11 mouse cellular contexts compared by ENCODE assay signal in the genomic region with DNA sequence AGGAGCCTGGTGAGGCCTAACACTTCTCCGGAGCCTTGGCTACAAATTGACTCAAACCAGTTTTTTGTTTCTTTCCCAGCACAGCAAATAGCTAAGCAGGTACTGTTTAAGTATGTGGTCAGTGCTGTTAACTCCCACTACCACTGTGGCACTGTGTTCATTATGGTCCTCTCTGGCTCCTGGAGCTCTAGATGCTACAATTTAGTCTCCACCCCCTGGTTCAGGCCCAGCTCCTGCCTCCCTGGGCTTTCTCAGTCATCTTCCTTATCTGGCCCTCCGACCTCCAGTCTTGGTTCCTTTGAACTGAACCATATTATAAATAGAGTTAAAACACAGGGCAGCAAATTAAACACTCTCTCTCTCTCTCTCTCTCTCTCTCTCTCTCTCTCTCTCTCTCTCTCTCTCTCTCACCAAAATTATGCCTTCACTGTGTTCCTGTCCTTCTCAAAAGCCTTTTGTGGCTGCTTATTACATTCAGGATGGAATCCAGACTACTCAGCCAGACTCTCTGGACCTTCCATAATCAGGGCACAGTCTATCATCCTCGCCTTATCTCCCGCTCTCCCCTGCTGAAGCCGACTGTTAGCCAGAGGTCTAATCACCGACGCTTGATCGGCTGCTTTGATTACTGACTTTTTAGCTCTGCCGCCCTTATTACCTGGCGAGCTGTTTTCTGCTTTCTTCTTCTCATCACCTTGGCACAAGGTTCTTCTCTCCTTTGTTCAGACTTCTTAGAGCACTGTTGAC.
A peak's percentile ranks its signal among the peaks of the same experiment; 100 is the strongest.
DNase-seq lines count a peak whose midpoint lies in the region; ATAC-seq and TF ChIP-seq lines count a peak whose summit lies in the region.
"Had no signal": no experiment of that assay in that cellular context is flagged by ENCODE, and none has a peak within 500 bp of the region (broad histone marks: within the 10 kb centered on the region; RNA-seq: fewer than 3 reads in every experiment).

No protein-coding gene starts in this region.

- no peak for TF ChIP-seq CTCF in midbrain, postnatal 0 days (IDR thresholded peaks at IDR 0.05)
- no peak for TF ChIP-seq CTCF in hindbrain, postnatal 0 days (IDR thresholded peaks at IDR 0.05; ENCODE audit: low read depth)

- WGBS in heart, embryonic 11.5 days (ENCODE audit: insufficient replicate concordance), result 12% methylated on average over 10 of the region's 10 CpGs
- WGBS in midbrain, embryonic 13.5 days, result 20% methylated on average over 10 of the region's 10 CpGs
- 28% methylated on average over 10 of the region's 10 CpGs for WGBS in midbrain, postnatal 0 days
- 37% methylated on average over 10 of the region's 10 CpGs for WGBS in hindbrain, postnatal 0 days
- WGBS in stomach, embryonic 16.5 days, result 32% methylated on average over 10 of the region's 10 CpGs

- no peaks in the 10 kb centered on the region for H3K36me3 ChIP-seq in heart, embryonic 11.5 days (ENCODE audit: control insufficient read depth, insufficient read depth, low read length)
- no peaks in the 10 kb centered on the region for H3K36me3 ChIP-seq in midbrain, embryonic 13.5 days
- no peaks in the 10 kb centered on the region for H3K36me3 ChIP-seq in midbrain, postnatal 0 days (ENCODE audit: insufficient read depth, low read length)
- no peaks in the 10 kb centered on the region for H3K36me3 ChIP-seq in hindbrain, postnatal 0 days (ENCODE audit: insufficient read depth, low read length)
- no peaks in the 10 kb centered on the region for H3K36me3 ChIP-seq in stomach, embryonic 16.5 days (ENCODE audit: control insufficient read depth, insufficient read depth, low read length)
- H3K36me3 ChIP-seq: embryonic facial prominence, embryonic 12.5 days had no signal

- no peaks in the 10 kb centered on the region for H3K27me3 ChIP-seq in heart, embryonic 11.5 days (ENCODE audit: control insufficient read depth, insufficient read depth, low read length)
- H3K27me3 ChIP-seq in midbrain, embryonic 13.5 days, result peaks cover 18% of the 10 kb centered on the region
- no peaks in the 10 kb centered on the region for H3K27me3 ChIP-seq in midbrain, postnatal 0 days (ENCODE audit: insufficient read depth, low read length)
- H3K27me3 ChIP-seq in hindbrain, postnatal 0 days (ENCODE audit: insufficient read depth, low read length), result no peaks in the 10 kb centered on the region
- no peaks in the 10 kb centered on the region for H3K27me3 ChIP-seq in stomach, embryonic 16.5 days (ENCODE audit: control insufficient read depth, insufficient read depth, low read length)
- H3K27me3 ChIP-seq: embryonic facial prominence, embryonic 12.5 days had no signal

- H3K4me3 ChIP-seq in heart, embryonic 11.5 days (ENCODE audit: low read depth, low read length), result no peak overlapping the region
- no peak overlapping the region for H3K4me3 ChIP-seq in midbrain, embryonic 13.5 days (replicated peaks)
- H3K4me3 ChIP-seq in midbrain, postnatal 0 days (ENCODE audit: low read depth, low read length), result no peak overlapping the region
- no peak overlapping the region for H3K4me3 ChIP-seq in hindbrain, postnatal 0 days (ENCODE audit: low read length)
- H3K4me3 ChIP-seq in stomach, embryonic 16.5 days (replicated peaks; ENCODE audit: low read length), result no peak overlapping the region
- H3K4me3 ChIP-seq: embryonic facial prominence, embryonic 12.5 days; limb, embryonic 13.5 days had no signal

- H3K4me2 ChIP-seq in heart, embryonic 11.5 days, result peak overlapping the region; percentile 3; the same call in 1 of the 2 replicates
- H3K4me2 ChIP-seq in midbrain, embryonic 13.5 days (replicated peaks), result 0 out of 2 replicates have a peak overlapping the region, but pooled peaks have one; percentile 15
- H3K4me2 ChIP-seq in midbrain, postnatal 0 days (ENCODE audit: low read depth, low read length, poor library complexity, severe bottlenecking), result no peak overlapping the region
- H3K4me2 ChIP-seq in hindbrain, postnatal 0 days (ENCODE audit: low read depth, low read length), result no peak overlapping the region
- H3K4me2 ChIP-seq in stomach, embryonic 16.5 days (ENCODE audit: low read depth, low read length), result peak overlapping the region; percentile 32; the same call in 1 of the 2 replicates
- H3K4me2 ChIP-seq: embryonic facial prominence, embryonic 12.5 days; limb, embryonic 13.5 days had no signal

- H3K9ac ChIP-seq in heart, embryonic 11.5 days (ENCODE audit: low read depth, low read length), result no peak overlapping the region; the same call in 1 of the 2 replicates
- peak overlapping the region; percentile 17; the same call in 1 of the 2 replicates for H3K9ac ChIP-seq in midbrain, embryonic 13.5 days (replicated peaks)
- H3K9ac ChIP-seq in midbrain, postnatal 0 days (replicated peaks; ENCODE audit: low read length, poor library complexity, severe bottlenecking), result no peak overlapping the region
- H3K9ac ChIP-seq in hindbrain, postnatal 0 days (replicated peaks; ENCODE audit: low read length), result 0 out of 2 replicates have a peak overlapping the region, but pooled peaks have one; percentile 3
- no peak overlapping the region for H3K9ac ChIP-seq in stomach, embryonic 16.5 days (ENCODE audit: low read length)
- H3K9ac ChIP-seq: embryonic facial prominence, embryonic 12.5 days; limb, embryonic 13.5 days had no signal

- H3K4me1 ChIP-seq in heart, embryonic 11.5 days (ENCODE audit: control insufficient read depth, insufficient read depth, low read length), result peaks cover 47% of the 10 kb centered on the region
- peaks cover 71% of the 10 kb centered on the region for H3K4me1 ChIP-seq in midbrain, embryonic 13.5 days (replicated peaks)
- peaks cover 5% of the 10 kb centered on the region for H3K4me1 ChIP-seq in midbrain, postnatal 0 days (ENCODE audit: insufficient read depth, low read length)
- H3K4me1 ChIP-seq in hindbrain, postnatal 0 days (ENCODE audit: insufficient read depth, low read length), result peaks cover 14% of the 10 kb centered on the region
- peaks cover 47% of the 10 kb centered on the region for H3K4me1 ChIP-seq in stomach, embryonic 16.5 days (ENCODE audit: control insufficient read depth, insufficient read depth, low read length)

- no peaks in the 10 kb centered on the region for H3K9me3 ChIP-seq in heart, embryonic 11.5 days (replicated peaks; ENCODE audit: control insufficient read depth, low read length)
- no peaks in the 10 kb centered on the region for H3K9me3 ChIP-seq in midbrain, embryonic 13.5 days
- no peaks in the 10 kb centered on the region for H3K9me3 ChIP-seq in midbrain, postnatal 0 days (ENCODE audit: low read length)
- H3K9me3 ChIP-seq in hindbrain, postnatal 0 days (ENCODE audit: low read length), result no peaks in the 10 kb centered on the region
- no peaks in the 10 kb centered on the region for H3K9me3 ChIP-seq in stomach, embryonic 16.5 days (replicated peaks; ENCODE audit: control insufficient read depth, low read length)
- H3K9me3 ChIP-seq: embryonic facial prominence, embryonic 12.5 days; limb, embryonic 13.5 days had no signal

- H3K27ac ChIP-seq in heart, embryonic 11.5 days (ENCODE audit: low read depth, low read length), result peak overlapping the region; percentile 18; the same call in 1 of the 2 replicates
- no peak overlapping the region for H3K27ac ChIP-seq in midbrain, embryonic 13.5 days
- H3K27ac ChIP-seq in midbrain, postnatal 0 days (ENCODE audit: low read depth, low read length), result no peak overlapping the region
- no peak overlapping the region for H3K27ac ChIP-seq in hindbrain, postnatal 0 days
- H3K27ac ChIP-seq in stomach, embryonic 16.5 days (ENCODE audit: low read length), result peak overlapping the region; percentile 86
- H3K27ac ChIP-seq: embryonic facial prominence, embryonic 12.5 days; limb, embryonic 13.5 days had no signal

- DNase-seq in heart, adult 18-20 months, result no peak
- DNase-seq in midbrain, postnatal 0 days (ENCODE audit: low spot score), result no peak
- DNase-seq in hindbrain, postnatal 0 days (ENCODE audit: low spot score), result no peak
- no peak for DNase-seq in kidney, adult 11 months
- DNase-seq in spleen, postnatal 10 days (ENCODE audit: low spot score in 2 of 2), result no peak
- DNase-seq: gastrocnemius, postnatal 36 days had no signal

- no peak for ATAC-seq in heart, embryonic 11.5 days (replicated peaks; ENCODE audit: insufficient number of reproducible peaks, low FRiP score, low TSS enrichment)
- ATAC-seq in midbrain, embryonic 13.5 days, result no peak
- ATAC-seq in midbrain, postnatal 0 days (ENCODE audit: low FRiP score), result no peak
- ATAC-seq in hindbrain, postnatal 0 days, result no peak
- ATAC-seq in stomach, embryonic 16.5 days (ENCODE audit: insufficient read depth, low FRiP score), result peak; percentile 21; the same call in 1 of the 2 replicates

Comparison
In these comparisons a context has a peak if more than half of its experiments do, and no peak if none do; other contexts are left out.
1. H3K4me2 ChIP-seq: peak in heart, embryonic 11.5 days (single experiment), midbrain, embryonic 13.5 days (single experiment) and stomach, embryonic 16.5 days (single experiment); none in midbrain, postnatal 0 days (single experiment) and hindbrain, postnatal 0 days (single experiment).
2. H3K9ac ChIP-seq: peak in midbrain, embryonic 13.5 days (single experiment) and hindbrain, postnatal 0 days (single experiment); none in heart, embryonic 11.5 days (single experiment), midbrain, postnatal 0 days (single experiment) and stomach, embryonic 16.5 days (single experiment).
3. H3K27ac ChIP-seq: peak in heart, embryonic 11.5 days (single experiment) and stomach, embryonic 16.5 days (single experiment); none in midbrain, embryonic 13.5 days (single experiment), midbrain, postnatal 0 days (single experiment) and hindbrain, postnatal 0 days (single experiment).